Mouse (Mus musculus) thymus, adult 2 months (tissue): ENCODE data around the gene Ddx39.

Source experiments
- CTCF ChIP-seq: fragments of 200-500 bp; IDR thresholded peaks from 2 replicates; pipeline ENCODE4 v1.5.1; 2012; ENCODE audit warnings: mild to moderate bottlenecking, control low read depth, low read length, moderate library complexity, borderline replicate concordance; ENCODE audit not compliant: control insufficient read depth, poor library complexity, insufficient read depth; ENCODE audit errors: extremely low read depth
- POLR2A ChIP-seq: fragments of 200-500 bp; IDR thresholded peaks from 2 replicates; pipeline ENCODE4 v1.6.1; 2012; ENCODE audit warnings: mild to moderate bottlenecking, low read length, control low read depth, moderate library complexity; ENCODE audit not compliant: control insufficient read depth, poor library complexity, insufficient read depth; ENCODE audit errors: extremely low read depth

- no peak for TF ChIP-seq CTCF
- TF ChIP-seq POLR2A: no peak
These were observed 48.8 kb upstream of the Ddx39 start, which contains the start of gene Ptger1 for GRCm38 (mm10) chr8:83665969-83666865.
